Mouse (Mus musculus) embryonic facial prominence, embryonic 10.5 days (tissue): ENCODE data around the gene Prpf19. TPM values are rescaled to one million over a fixed set of nuclear protein-coding genes. Genes with fewer than 3 reads are reported as not detected.

Experiments used
- DNase-seq: peaks from one replicate; pipeline ENCODE4 v3.0.0-alpha.2; 2017; ENCODE audit warnings: low spot score
- H3K27ac ChIP-seq: fragments of 300-500 bp; sonication (generic); replicated peaks from 2 replicates; pipeline ENCODE4 v1.5.1; 2016; ENCODE audit warnings: mild to moderate bottlenecking
- H3K27me3 ChIP-seq: fragments of 300-500 bp; sonication (generic); replicated peaks from 2 replicates; pipeline ENCODE4 v1.6.1; 2016; ENCODE audit warnings: low read depth, mild to moderate bottlenecking; ENCODE audit not compliant: poor library complexity, severe bottlenecking
- H3K36me3 ChIP-seq: fragments of 300-500 bp; sonication (generic); replicated peaks from 2 replicates; pipeline ENCODE4 v1.6.1; 2016; ENCODE audit warnings: mild to moderate bottlenecking, moderate library complexity
- H3K4me1 ChIP-seq: fragments of 300-500 bp; sonication (generic); 2 replicates; pipeline ENCODE4 v1.6.1; 2016
- H3K4me3 ChIP-seq: fragments of 300-500 bp; sonication (generic); 2 replicates; pipeline ENCODE4 v1.5.1; 2016; ENCODE audit warnings: mild to moderate bottlenecking, moderate library complexity
- H3K9me3 ChIP-seq: fragments of 300-500 bp; sonication (generic); 2 replicates; pipeline ENCODE4 v1.6.1; 2016; ENCODE audit warnings: mild to moderate bottlenecking
- WGBS: fragments of 180-500 bp; shearing (Covaris S2); methylation state at CpG from one replicate; pipeline ENCODE4 v1.1.7; 2016; 5-methylcytosine and 5-hydroxymethylcytosine counted together
- polyA plus RNA-seq: library from polyadenylated mRNA; unstranded; fragments of >200 nt; fragmentation: Nextera tagmentation; extraction: Ambion mirVana; gene quantifications from 2 replicates; pipeline ENCODE4 v1.2.1, GENCODE M21; 2016

Prpf19 gene
- polyA plus RNA-seq, 1 experiment from 2014 or later = 38.9 TPM

DNA sequence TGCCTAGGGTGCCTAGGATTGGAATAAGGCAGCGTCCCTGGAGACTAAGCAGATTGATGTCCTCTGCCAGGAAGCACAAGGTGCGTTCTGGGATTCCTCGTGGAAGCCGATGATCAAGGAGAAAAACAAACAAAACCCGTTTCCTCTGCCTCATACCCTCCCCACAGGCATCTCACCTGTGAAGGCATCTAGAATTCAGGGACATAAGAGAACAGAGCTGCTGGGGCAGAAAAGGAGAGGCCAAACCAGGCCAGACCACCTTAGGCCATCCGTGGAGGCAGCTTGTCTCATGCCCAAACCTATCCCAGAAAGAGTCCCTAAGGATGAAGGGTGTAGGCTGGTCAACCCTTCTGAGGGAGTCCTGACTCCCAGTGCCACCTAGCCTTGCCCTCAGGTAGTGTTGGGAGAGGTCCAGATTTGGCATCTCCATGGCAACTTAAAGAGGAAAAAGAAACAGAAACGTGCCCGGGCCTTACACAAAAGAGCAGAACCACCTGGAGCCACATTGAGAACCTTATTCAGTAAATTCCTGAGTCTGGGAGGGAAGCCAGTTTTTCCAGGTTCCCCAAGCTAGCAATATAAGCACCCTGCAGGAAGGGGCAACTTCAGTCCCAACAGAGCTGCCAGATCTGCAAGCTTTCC, 25.0 kb upstream of the Prpf19 start, which contains the start of gene Tmem132a:
Tmem132a (minus strand) TSS at position 55 of the 642 bp plus-strand sequence.
- DNase-seq = no peak
- no peaks in the 10 kb centered on the region for H3K9me3 ChIP-seq
- WGBS = 4% methylated on average over 8 of the region's 8 CpGs
- peaks cover 40% of the 10 kb centered on the region for H3K4me1 ChIP-seq
- H3K27me3 ChIP-seq = no peaks in the 10 kb centered on the region; the same call in 1 of the 2 replicates
- peak within 1 kb of the TSS; percentile 90 for H3K4me3 ChIP-seq
- H3K36me3 ChIP-seq = peaks cover 70% of the 10 kb centered on the region
- H3K27ac ChIP-seq = peak within 1 kb of the TSS; percentile 99

DNA sequence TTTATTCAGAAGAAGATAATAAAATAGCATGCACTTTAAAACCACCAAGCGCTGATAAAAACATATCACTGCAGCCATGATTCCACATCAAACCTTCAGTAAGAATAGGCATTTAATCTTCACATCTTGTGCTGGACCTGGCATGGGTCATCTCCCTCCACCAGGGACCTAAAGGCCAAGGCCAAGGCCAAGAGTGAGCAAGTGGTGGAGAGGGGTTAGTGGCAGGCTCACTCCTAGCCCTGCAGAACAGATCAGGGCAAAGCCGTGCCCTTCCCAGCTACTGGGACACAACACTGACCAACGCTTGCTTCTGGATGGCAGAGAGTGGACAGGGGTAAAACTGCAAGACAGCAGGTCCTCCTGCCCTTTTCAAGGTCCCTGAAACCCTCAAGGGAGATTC, 24.4 kb upstream of the Prpf19 start:
- no peaks in the 10 kb centered on the region; the same call in 1 of the 2 replicates for H3K27me3 ChIP-seq
- 88% methylated on average over 3 of the region's 3 CpGs for WGBS
- H3K4me3 ChIP-seq = 0 out of 2 replicates have a peak overlapping the region, but pooled peaks have one; percentile 90
- H3K9me3 ChIP-seq = no peaks in the 10 kb centered on the region
- peaks cover 40% of the 10 kb centered on the region for H3K4me1 ChIP-seq
- H3K36me3 ChIP-seq = peaks cover 68% of the 10 kb centered on the region
- DNase-seq = no peak
- H3K27ac ChIP-seq = no peak overlapping the region; the same call in 1 of the 2 replicates

DNA sequence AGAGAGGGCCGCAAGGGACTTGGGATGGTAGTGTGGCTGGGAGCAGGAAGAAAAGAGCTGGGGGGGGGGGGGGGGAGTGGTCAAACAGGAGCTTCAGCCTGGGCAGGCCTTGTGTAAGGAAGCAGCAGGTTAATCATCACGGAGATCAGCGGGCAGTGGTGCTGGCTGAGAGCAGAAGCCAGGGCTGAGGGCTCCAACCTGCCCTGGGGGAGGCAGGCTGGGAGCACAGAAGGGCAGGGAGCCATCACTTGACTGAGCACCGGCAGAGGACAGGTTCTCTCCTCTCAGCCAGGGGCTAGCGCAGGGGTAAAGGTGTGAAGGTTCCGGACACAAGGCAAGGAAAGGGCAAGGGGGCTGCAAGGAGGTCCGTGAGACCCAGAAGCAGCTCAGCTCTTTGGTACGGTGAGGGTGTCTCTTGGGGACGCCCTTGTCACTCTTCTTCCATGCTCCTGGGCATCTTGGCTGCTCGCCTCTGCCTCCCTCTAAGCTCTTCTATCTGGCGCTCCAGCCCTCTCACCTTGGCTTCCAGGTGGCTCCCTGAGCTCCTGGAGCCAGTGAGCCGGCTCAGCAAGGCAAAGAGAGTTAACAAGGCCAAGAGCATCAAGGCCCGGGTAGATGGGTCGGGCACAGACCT, 23.6 kb upstream of the Prpf19 start:
- DNase-seq = no peak
- Histone ChIP-seq H3K27me3 (no peaks in the 10 kb centered on the region; the same call in 1 of the 2 replicates), H3K27ac (no peak overlapping the region; the same call in 1 of the 2 replicates), H3K4me3 (no peak overlapping the region; the same call in 1 of the 2 replicates), H3K9me3 (no peaks in the 10 kb centered on the region), H3K36me3 (peaks cover 60% of the 10 kb centered on the region), H3K4me1 (peaks cover 40% of the 10 kb centered on the region)
- 73% methylated on average over 14 of the region's 14 CpGs for WGBS

GRCm38 (mm10) chr19:10878201-10878837, 16.7 kb upstream of the Prpf19 start:
- 93% methylated on average over 7 of the region's 7 CpGs for WGBS
- H3K27ac ChIP-seq = no peak overlapping the region
- H3K27me3 ChIP-seq = no peaks in the 10 kb centered on the region
- DNase-seq = no peak
- H3K9me3 ChIP-seq = no peaks in the 10 kb centered on the region
- peaks cover 48% of the 10 kb centered on the region for H3K36me3 ChIP-seq
- no peak overlapping the region for H3K4me3 ChIP-seq
- peaks cover 24% of the 10 kb centered on the region for H3K4me1 ChIP-seq

DNA sequence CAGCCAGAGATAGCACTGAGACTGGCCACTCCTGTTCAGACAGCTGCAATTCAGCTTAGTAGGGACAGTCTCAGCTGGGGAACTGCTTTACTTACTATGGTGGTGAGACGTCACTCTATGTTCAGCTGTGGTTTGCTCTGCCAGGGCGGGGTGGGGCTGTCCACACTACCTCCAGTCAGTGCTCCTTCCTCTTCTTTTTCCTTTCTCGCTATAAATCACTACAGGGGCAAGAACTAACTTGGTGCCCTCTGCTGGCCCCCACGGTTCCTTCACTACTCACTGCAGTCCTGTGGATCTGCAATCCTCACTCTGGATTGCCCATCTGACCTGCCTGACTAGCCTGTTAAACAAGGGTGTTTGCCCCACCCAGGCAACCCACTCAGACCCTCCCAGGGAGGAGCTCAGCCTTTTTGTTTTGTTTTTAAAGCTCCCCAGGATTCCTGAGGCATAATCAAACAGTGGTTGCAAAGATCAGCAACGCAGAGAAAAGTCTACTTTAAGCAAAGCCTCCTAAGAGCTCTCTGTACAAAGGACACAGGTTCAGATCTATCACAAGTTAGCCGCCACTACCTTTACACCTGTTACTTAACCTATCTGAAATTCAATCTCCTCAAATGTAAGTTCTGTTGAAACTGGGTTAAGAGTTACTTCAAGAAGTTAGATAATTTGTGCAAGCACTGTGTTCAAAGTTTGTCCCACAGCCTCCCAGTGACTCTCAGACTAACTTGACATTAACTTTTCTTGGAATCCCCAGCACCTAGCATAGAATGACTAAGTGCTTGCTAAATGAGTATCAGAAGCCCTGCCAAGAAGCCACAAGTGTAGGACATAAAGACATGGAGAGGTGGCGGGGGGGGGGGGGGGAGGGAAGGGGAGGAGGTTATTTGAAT, 14.7 kb upstream of the Prpf19 start:
- no peak for DNase-seq
- peak overlapping the region; percentile 70 for H3K4me3 ChIP-seq
- H3K27ac ChIP-seq = peak overlapping the region; percentile 93
- no peaks in the 10 kb centered on the region for H3K27me3 ChIP-seq
- 50% methylated on average over 7 of the region's 7 CpGs for WGBS
- H3K4me1 ChIP-seq = peaks cover 24% of the 10 kb centered on the region
- no peaks in the 10 kb centered on the region for H3K9me3 ChIP-seq
- peaks cover 28% of the 10 kb centered on the region for H3K36me3 ChIP-seq

DNA sequence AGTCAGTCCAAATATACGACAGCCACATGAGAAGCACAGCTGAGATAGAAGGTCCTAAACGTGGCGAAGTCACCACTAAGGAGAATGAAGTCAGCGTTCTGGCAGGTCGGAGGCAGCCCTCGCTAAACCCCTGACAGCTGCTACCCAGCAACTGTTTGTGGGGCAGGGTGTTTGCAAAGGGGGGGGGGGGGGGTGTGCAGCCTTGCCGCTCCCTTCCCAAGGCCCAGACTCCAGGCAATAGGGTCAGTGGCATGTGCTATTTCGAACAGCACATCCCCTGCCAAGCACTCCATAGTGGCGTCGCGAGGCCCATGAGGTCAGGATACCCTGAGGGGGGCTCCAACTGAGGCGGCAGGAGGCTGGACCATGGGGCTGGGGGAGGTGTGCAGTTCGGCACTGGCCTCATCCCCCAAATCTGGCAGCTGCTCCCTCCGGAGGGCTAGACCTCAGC, 14.0 kb upstream of the Prpf19 start:
- peak overlapping the region; percentile 70 for H3K4me3 ChIP-seq
- 2% methylated on average over 14 of the region's 14 CpGs for WGBS
- H3K4me1 ChIP-seq = peaks cover 24% of the 10 kb centered on the region

GRCm38 (mm10) chr19:10881426-10882154, 13.4 kb upstream of the Prpf19 start, which contains the start of gene Tmem109:
TSS of gene Tmem109 (minus strand) at chr19:10882001.
- under 1% methylated on average over 49 of the region's 49 CpGs for WGBS
- peaks cover 24% of the 10 kb centered on the region for H3K4me1 ChIP-seq
- peaks cover 27% of the 10 kb centered on the region for H3K36me3 ChIP-seq
- H3K27ac ChIP-seq = peak within 1 kb of the TSS; percentile 93
- H3K27me3 ChIP-seq = no peaks in the 10 kb centered on the region
- peak within 1 kb of the TSS; percentile 70 for H3K4me3 ChIP-seq
- no peaks in the 10 kb centered on the region for H3K9me3 ChIP-seq
- peak; percentile 96 for DNase-seq

More for the DNA sequence above, 14.0 kb upstream of the Prpf19 start:
- H3K9me3 ChIP-seq = no peaks in the 10 kb centered on the region
- H3K27ac ChIP-seq = peak overlapping the region; percentile 93
- no peaks in the 10 kb centered on the region for H3K27me3 ChIP-seq
- H3K36me3 ChIP-seq = peaks cover 27% of the 10 kb centered on the region
- no peak for DNase-seq

- Histone ChIP-seq H3K4me3 (no peak overlapping the region), H3K9me3 (no peaks in the 10 kb centered on the region), H3K27ac (no peak overlapping the region), H3K4me1 (peaks cover 18% of the 10 kb centered on the region), H3K27me3 (no peaks in the 10 kb centered on the region), H3K36me3 (peaks cover 2% of the 10 kb centered on the region)
- 88% methylated on average over 3 of the region's 3 CpGs for WGBS
- DNase-seq = no peak
Measured at GRCm38 (mm10) chr19:10892201-10892600, 2.8 kb upstream of the Prpf19 start.

DNA sequence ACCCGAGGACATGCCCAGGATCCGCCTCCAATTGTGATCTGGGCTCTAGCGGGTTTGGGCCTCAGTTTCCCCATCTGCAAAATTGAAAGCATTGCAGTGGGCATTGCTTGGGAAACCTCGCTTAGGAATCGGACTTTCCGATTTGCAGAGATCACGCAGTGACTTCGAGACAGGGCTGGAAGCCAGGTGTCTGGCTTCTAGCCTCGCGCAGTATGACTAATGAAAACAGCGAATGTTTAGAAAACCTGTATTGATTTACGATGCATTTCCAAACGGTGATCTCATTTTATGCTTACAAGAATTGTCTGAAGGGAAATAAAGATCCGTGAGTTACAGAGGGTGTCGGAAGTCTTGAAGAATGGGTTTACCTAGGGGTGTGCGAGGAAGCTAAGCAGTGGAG, 677 bp downstream of the Prpf19 start:
- Histone ChIP-seq H3K27ac (peak overlapping the region; percentile 94), H3K4me1 (peaks cover 21% of the 10 kb centered on the region), H3K9me3 (no peaks in the 10 kb centered on the region), H3K4me3 (peak overlapping the region; percentile 96), H3K27me3 (no peaks in the 10 kb centered on the region), H3K36me3 (peaks cover 38% of the 10 kb centered on the region)
- no peak for DNase-seq
- WGBS = 3% methylated on average over 16 of the region's 16 CpGs

DNA sequence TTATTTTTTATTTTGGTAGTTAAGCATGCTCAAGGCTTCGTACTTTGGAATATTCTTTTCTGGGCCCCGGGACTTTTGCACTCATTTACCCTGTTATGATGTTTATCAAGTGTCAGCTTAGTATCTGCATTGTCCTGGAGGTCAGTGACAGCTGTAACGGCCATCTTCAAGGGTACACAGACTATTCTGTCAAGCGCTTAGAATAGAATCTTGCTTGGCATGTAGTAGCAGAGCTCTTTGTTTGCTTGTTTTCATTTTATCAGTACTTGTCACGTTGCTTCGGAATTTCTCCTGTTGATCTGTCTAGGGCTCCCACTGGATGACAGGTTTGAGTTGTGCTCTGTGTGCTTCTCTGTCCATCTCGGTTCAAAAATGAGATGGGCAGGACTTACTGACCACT, 1.8 kb downstream of the Prpf19 start:
- peaks cover 21% of the 10 kb centered on the region for H3K4me1 ChIP-seq
- DNase-seq = no peak
- no peaks in the 10 kb centered on the region for H3K9me3 ChIP-seq
- peaks cover 49% of the 10 kb centered on the region for H3K36me3 ChIP-seq
- no peaks in the 10 kb centered on the region for H3K27me3 ChIP-seq
- WGBS = 88% methylated on average over 7 of the region's 7 CpGs
- no peak overlapping the region for H3K27ac ChIP-seq
- H3K4me3 ChIP-seq = peak overlapping the region; percentile 96; the same call in 1 of the 2 replicates

DNA sequence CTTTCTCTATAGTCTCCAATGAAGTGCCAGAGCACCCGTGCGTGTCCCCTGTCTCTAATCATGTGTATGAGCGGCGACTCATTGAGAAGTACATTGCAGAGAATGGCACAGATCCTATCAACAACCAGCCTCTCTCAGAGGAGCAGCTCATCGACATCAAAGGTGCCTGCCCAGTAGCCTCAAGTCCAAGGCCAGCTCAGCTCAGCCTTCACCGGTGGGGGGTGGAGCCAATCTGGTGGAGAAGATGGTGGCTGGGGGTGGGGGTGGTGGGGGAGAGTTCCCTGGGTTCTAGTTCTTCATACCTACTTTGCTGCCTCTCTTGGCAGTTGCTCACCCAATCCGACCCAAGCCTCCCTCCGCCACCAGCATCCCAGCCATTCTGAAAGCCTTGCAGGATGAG, 2.5 kb downstream of the Prpf19 start:
- Histone ChIP-seq H3K36me3 (peaks cover 55% of the 10 kb centered on the region), H3K9me3 (no peaks in the 10 kb centered on the region), H3K27ac (no peak overlapping the region), H3K4me1 (peaks cover 21% of the 10 kb centered on the region), H3K27me3 (no peaks in the 10 kb centered on the region), H3K4me3 (peak overlapping the region; percentile 96; the same call in 1 of the 2 replicates)
- no peak for DNase-seq
- WGBS = 92% methylated on average over 8 of the region's 8 CpGs
